Mouse (Mus musculus) stomach, postnatal 0 days (tissue): ENCODE measurements at regions not wholly inside any gene's neighbourhood (a gene's known extent, or its start where the extent isn't known, plus 50 kb on each side); places are given as distances from the start of the nearest gene placed in this dataset.

Source experiments
- CTCF ChIP-seq: IDR thresholded peaks from 2 replicates; pipeline ENCODE4 v1.5.1; 2016; ENCODE audit warnings: antibody characterized with exemption, low read depth, mild to moderate bottlenecking, moderate library complexity
- EP300 ChIP-seq: optimal IDR thresholded peaks from 2 replicates; pipeline ENCODE3; 2016; ENCODE audit warnings: antibody characterized with exemption

DNA sequence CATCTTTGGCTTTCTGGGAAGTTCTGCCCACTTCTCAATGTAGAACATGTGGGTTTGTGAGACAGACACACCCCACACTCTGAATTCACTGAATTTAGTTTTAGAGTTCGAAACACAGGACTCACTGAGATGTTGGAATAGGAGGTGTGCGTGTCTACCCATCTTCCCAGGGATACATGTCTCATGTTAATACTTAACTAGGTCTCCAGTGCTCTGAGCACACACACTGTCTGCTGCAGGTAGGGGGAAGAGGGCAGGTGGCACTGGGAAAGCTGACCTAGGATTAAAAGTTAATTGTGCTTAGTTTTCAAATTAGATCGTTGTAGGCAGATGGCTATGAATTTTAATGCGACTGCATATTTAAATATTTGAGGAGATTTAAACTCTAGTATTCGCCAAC is 60.0 kb upstream of the Ppm1b start:
- TF ChIP-seq EP300, result no peak
- TF ChIP-seq CTCF, result no peak
